Mouse (Mus musculus): ENCODE measurements around the gene Rnd1.

Rnd1 gene

GRCm38 (mm10) chr15:98637155-98637554, 40.1 kb downstream of the Rnd1 start:
- no peak for DNase-seq (ENCODE audit: low read depth, low spot score)

GRCm38 (mm10) chr15:98636517-98636916, 40.7 kb downstream of the Rnd1 start:
- DNase-seq (ENCODE audit: low read depth, low spot score) = peak; percentile 67

GRCm38 (mm10) chr15:98635291-98635841, 41.9 kb downstream of the Rnd1 start:
- DNase-seq (ENCODE audit: low read depth, low spot score) = no peak

GRCm38 (mm10) chr15:98634541-98635081, 42.6 kb downstream of the Rnd1 start:
- DNase-seq (ENCODE audit: low read depth, low spot score) = no peak

- DNase-seq (ENCODE audit: low read depth, low spot score) = no peak
Observed at GRCm38 (mm10) chr15:98633822-98634470, 43.3 kb downstream of the Rnd1 start.

GRCm38 (mm10) chr15:98632921-98633320, 44.3 kb downstream of the Rnd1 start:
- no peak for DNase-seq (ENCODE audit: low read depth, low spot score)

GRCm38 (mm10) chr15:98632107-98632744, 45.0 kb downstream of the Rnd1 start:
- peak; percentile 65 for DNase-seq (ENCODE audit: low read depth, low spot score)

GRCm38 (mm10) chr15:98631493-98631892, 45.8 kb downstream of the Rnd1 start:
- no peak for DNase-seq (ENCODE audit: low read depth, low spot score)

GRCm38 (mm10) chr15:98630540-98630939, 46.7 kb downstream of the Rnd1 start, which contains the start of gene Cacnb3:
Gene Cacnb3, plus strand, starts transcription at chr15:98630840.
- no peak for DNase-seq (ENCODE audit: low read depth, low spot score)

GRCm38 (mm10) chr15:98629464-98629863, 47.8 kb downstream of the Rnd1 start:
- no peak for DNase-seq (ENCODE audit: low read depth, low spot score)

GRCm38 (mm10) chr15:98628589-98629254, 48.5 kb downstream of the Rnd1 start:
- no peak for DNase-seq (ENCODE audit: low read depth, low spot score)

GRCm38 (mm10) chr15:98626487-98627212, 50.6 kb downstream of the Rnd1 start:
- DNase-seq (ENCODE audit: low read depth, low spot score) = no peak

GRCm38 (mm10) chr15:98626078-98626477, 51.2 kb downstream of the Rnd1 start:
- DNase-seq (ENCODE audit: low read depth, low spot score) = no peak

- DNase-seq (ENCODE audit: low read depth, low spot score) = no peak
Observed at GRCm38 (mm10) chr15:98623361-98623821, 53.9 kb downstream of the Rnd1 start.

- no peak for DNase-seq (ENCODE audit: low read depth, low spot score)
Observed at GRCm38 (mm10) chr15:98622721-98623120, 54.5 kb downstream of the Rnd1 start.

- no peak for DNase-seq (ENCODE audit: low read depth, low spot score)
Observed at GRCm38 (mm10) chr15:98622199-98622598, 55.1 kb downstream of the Rnd1 start.

GRCm38 (mm10) chr15:98617176-98617537, 60.1 kb downstream of the Rnd1 start:
- no peak for DNase-seq (ENCODE audit: low read depth, low spot score)

- no peak for DNase-seq (ENCODE audit: low read depth, low spot score)
Observed at GRCm38 (mm10) chr15:98616362-98617175, 60.7 kb downstream of the Rnd1 start.

GRCm38 (mm10) chr15:98615751-98616150, 61.5 kb downstream of the Rnd1 start:
- no peak for DNase-seq (ENCODE audit: low read depth, low spot score)

- no peak for DNase-seq (ENCODE audit: low read depth, low spot score)
Observed at GRCm38 (mm10) chr15:98614971-98615370, 62.3 kb downstream of the Rnd1 start.

- no peak for DNase-seq (ENCODE audit: low read depth, low spot score)
Observed at GRCm38 (mm10) chr15:98614551-98614950, 62.7 kb downstream of the Rnd1 start.

Data from telencephalon, adult 2 months (tissue).